Mouse (Mus musculus) MEL (cell line): ENCODE results near the gene Bicral. TPM values are rescaled to one million over a fixed set of nuclear protein-coding genes. Genes with fewer than 3 reads are reported as not detected.

Source experiments
- DNase-seq: peaks from one replicate; pipeline ENCODE4 v3.0.0; 2011; ENCODE audit warnings: low read depth, low spot score
- H3K27ac ChIP-seq: 2 replicates; pipeline ENCODE4 v1.5.1; 2012; ENCODE audit warnings: low read depth, mild to moderate bottlenecking, control low read depth, low read length, moderate library complexity; ENCODE audit not compliant: control insufficient read depth
- H3K27me3 ChIP-seq, 2 experiments: fragments of 150-350 bp in 1 of 2; sonication (generic) in 1 of 2; 2 replicates each; pipeline ENCODE4 v1.6.1; 2012; ENCODE audit warnings: low read length in 2 of 2, mild to moderate bottlenecking in 2 of 2, improper control_type of control experiment in 1 of 2, moderate library complexity in 1 of 2; ENCODE audit not compliant: insufficient read depth in 2 of 2, control insufficient read depth in 1 of 2
- H3K36me3 ChIP-seq, 2 experiments: 2 replicates each; pipeline ENCODE4 v1.6.1; 2012 to 2014; ENCODE audit warnings: low read length in 2 of 2, improper control_type of control experiment in 1 of 2, inconsistent platforms in 1 of 2, mild to moderate bottlenecking in 1 of 2; ENCODE audit not compliant: insufficient read depth in 2 of 2, control insufficient read depth in 1 of 2
- H3K4me1 ChIP-seq, 2 experiments: fragments of 150-350 bp in 1 of 2; sonication (generic) in 1 of 2; 2 replicates each; pipeline ENCODE4 v1.6.1; 2012; ENCODE audit warnings: low read length in 2 of 2, improper control_type of control experiment in 1 of 2, mild to moderate bottlenecking in 1 of 2; ENCODE audit not compliant: insufficient read depth in 2 of 2, control insufficient read depth in 1 of 2
- H3K4me3 ChIP-seq, 2 experiments: fragments of 150-350 bp in 1 of 2; sonication (generic) in 1 of 2; 2 replicates each; pipeline ENCODE4 v1.5.1; 2012; ENCODE audit warnings: low read depth in 2 of 2, low read length in 2 of 2, mild to moderate bottlenecking in 2 of 2, moderate library complexity in 2 of 2, control low read depth in 1 of 2, improper control_type of control experiment in 1 of 2; ENCODE audit not compliant: control insufficient read depth in 1 of 2, insufficient read depth in 1 of 2
- H3K79me2 ChIP-seq: 2 replicates; pipeline ENCODE4 v1.6.1; 2012; ENCODE audit warnings: mild to moderate bottlenecking, low read length, moderate library complexity; ENCODE audit not compliant: control insufficient read depth, poor library complexity, insufficient read depth
- H3K9ac ChIP-seq: 2 replicates; pipeline ENCODE4 v1.6.1; 2012; ENCODE audit warnings: low read depth, mild to moderate bottlenecking, control low read depth, low read length, moderate library complexity; ENCODE audit not compliant: control insufficient read depth, poor library complexity, severe bottlenecking
- H3K9me3 ChIP-seq: fragments of 150-350 bp; sonication (generic); replicated peaks from 2 replicates; pipeline ENCODE4 v1.6.1; 2012; ENCODE audit warnings: mild to moderate bottlenecking, low read length, improper control_type of control experiment, moderate library complexity; ENCODE audit not compliant: insufficient read depth
- BHLHE40 ChIP-seq: IDR thresholded peaks from 2 replicates; pipeline ENCODE4 v1.6.1; 2012; ENCODE audit warnings: low read depth, mild to moderate bottlenecking, inconsistent platforms, low read length, improper control_type of control experiment, borderline replicate concordance
- CHD2 ChIP-seq: IDR thresholded peaks from 2 replicates; pipeline ENCODE4 v1.6.1; 2011; ENCODE audit warnings: low read length, improper control_type of control experiment
- CTCF ChIP-seq, 3 experiments: IDR thresholded peaks in 2 of 3; conservative IDR thresholded peaks in 1 of 3; 2 replicates each; pipeline ENCODE4 v1.5.1; 2011 to 2012; ENCODE audit warnings: low read length in 3 of 3, low read depth in 2 of 3, mild to moderate bottlenecking in 2 of 3, improper control_type of control experiment in 1 of 3, inconsistent platforms in 1 of 3, mixed read lengths in 1 of 3, moderate library complexity in 1 of 3; ENCODE audit not compliant: control insufficient read depth in 1 of 3, insufficient read depth in 1 of 3, poor library complexity in 1 of 3, severe bottlenecking in 1 of 3
- E2F4 ChIP-seq: IDR thresholded peaks from 2 replicates; pipeline ENCODE4 v1.6.1; 2011; ENCODE audit warnings: low read depth, low read length, improper control_type of control experiment, borderline replicate concordance
- EP300 ChIP-seq, 2 experiments: IDR thresholded peaks; 2 replicates each; pipeline ENCODE4 v1.6.1; 2011; ENCODE audit warnings: improper control_type of control experiment in 2 of 2, low read length in 2 of 2, low read depth in 1 of 2, mild to moderate bottlenecking in 1 of 2
- GABPA ChIP-seq: IDR thresholded peaks from 2 replicates; pipeline ENCODE4 v1.6.1; 2012; ENCODE audit warnings: low read depth, mild to moderate bottlenecking, inconsistent platforms, low read length, improper control_type of control experiment, moderate library complexity
- MAX ChIP-seq: IDR thresholded peaks from 2 replicates; pipeline ENCODE4 v1.6.1; 2011; ENCODE audit warnings: low read length, improper control_type of control experiment
- MEF2A ChIP-seq: IDR thresholded peaks from 2 replicates; pipeline ENCODE4 v1.6.1; 2014; ENCODE audit warnings: low read depth, mild to moderate bottlenecking, inconsistent platforms, low read length, improper control_type of control experiment; ENCODE audit not compliant: poor library complexity, insufficient replicate concordance, severe bottlenecking; ENCODE audit errors: extremely low read depth
- MXI1 ChIP-seq: IDR thresholded peaks from 2 replicates; pipeline ENCODE4 v1.6.1; 2011; ENCODE audit warnings: mild to moderate bottlenecking, low read depth, low read length, improper control_type of control experiment
- MYB ChIP-seq: IDR thresholded peaks from 2 replicates; pipeline ENCODE4 v1.6.1; 2011; ENCODE audit warnings: mild to moderate bottlenecking, low read depth, low read length, improper control_type of control experiment
- MYC ChIP-seq: IDR thresholded peaks from 2 replicates; pipeline ENCODE4 v1.6.1; 2011; ENCODE audit warnings: low read depth, mild to moderate bottlenecking, low read length, improper control_type of control experiment, moderate library complexity
- NELFE ChIP-seq: IDR thresholded peaks from 2 replicates; pipeline ENCODE4 v1.6.1; 2011; ENCODE audit warnings: low read depth, low read length, improper control_type of control experiment
- POLR2AphosphoS2 ChIP-seq: IDR thresholded peaks from 2 replicates; pipeline ENCODE4 v1.6.1; 2011; ENCODE audit warnings: low read length, improper control_type of control experiment
- RAD21 ChIP-seq: IDR thresholded peaks from 2 replicates; pipeline ENCODE4 v1.6.1; 2011; ENCODE audit warnings: mild to moderate bottlenecking, low read depth, low read length, improper control_type of control experiment
- RCOR1 ChIP-seq: IDR thresholded peaks from 2 replicates; pipeline ENCODE4 v1.6.1; 2012; ENCODE audit warnings: low read depth, mild to moderate bottlenecking, inconsistent platforms, low read length, improper control_type of control experiment
- SIN3A ChIP-seq: IDR thresholded peaks from 2 replicates; pipeline ENCODE4 v1.6.1; 2012; ENCODE audit warnings: low read length, improper control_type of control experiment, inconsistent platforms
- SMC3 ChIP-seq: IDR thresholded peaks from 2 replicates; pipeline ENCODE4 v1.6.1; 2011; ENCODE audit warnings: low read depth, low read length, improper control_type of control experiment
- TAL1 ChIP-seq: IDR thresholded peaks from 2 replicates; pipeline ENCODE4 v1.6.1; 2012; ENCODE audit warnings: mild to moderate bottlenecking, inconsistent platforms, low read length, moderate library complexity, mixed read lengths
- TBP ChIP-seq: IDR thresholded peaks from 2 replicates; pipeline ENCODE4 v1.8.0; 2011; ENCODE audit warnings: low read depth, low read length, improper control_type of control experiment
- UBTF ChIP-seq: IDR thresholded peaks from 2 replicates; pipeline ENCODE4 v1.6.1; 2012; ENCODE audit warnings: low read depth, mild to moderate bottlenecking, inconsistent platforms, low read length, improper control_type of control experiment, moderate library complexity, borderline replicate concordance; ENCODE audit not compliant: insufficient read depth
- USF1 ChIP-seq: IDR thresholded peaks from 2 replicates; pipeline ENCODE4 v1.6.1; 2014; ENCODE audit warnings: low read depth, mild to moderate bottlenecking, inconsistent platforms, low read length, improper control_type of control experiment, moderate library complexity
- ZC3H11A ChIP-seq: IDR thresholded peaks from 2 replicates; pipeline ENCODE4 v1.6.1; 2012; ENCODE audit warnings: low read depth, mild to moderate bottlenecking, inconsistent platforms, low read length, improper control_type of control experiment
- ZMIZ1 ChIP-seq: IDR thresholded peaks from 2 replicates; pipeline ENCODE4 v1.6.1; 2012; ENCODE audit warnings: low read depth, mild to moderate bottlenecking, inconsistent platforms, low read length, improper control_type of control experiment, moderate library complexity
- ZNF384 ChIP-seq: IDR thresholded peaks from 2 replicates; pipeline ENCODE4 v1.6.1; 2012; ENCODE audit warnings: low read depth, mild to moderate bottlenecking, inconsistent platforms, low read length, improper control_type of control experiment
- polyA plus RNA-seq, 2 experiments: library from polyadenylated mRNA; stranded (reverse) in 1 of 2; unstranded in 1 of 2; fragments of >175 nt in 1 of 2; fragments of >200 nt in 1 of 2; gene quantifications; 2 replicates each; pipeline versions ENCODE4 v1.2.1 to v1.2.4; 2012; ENCODE audit warnings: low replicate concordance in 2 of 2, low read depth in 1 of 2; ENCODE audit not compliant: insufficient read length in 2 of 2, insufficient read depth in 1 of 2, missing spikeins in 1 of 2
- total RNA-seq: library from RNA; depleted of rRNA; stranded (reverse); fragments of 300-350 nt; gene quantifications from 2 replicates; pipeline ENCODE4 v1.2.3, GENCODE M21; 2012

The Bicral gene
- total and polyA plus RNA-seq, 3 experiments = 3.7 to 6.9 TPM; not detected in 1

DNA sequence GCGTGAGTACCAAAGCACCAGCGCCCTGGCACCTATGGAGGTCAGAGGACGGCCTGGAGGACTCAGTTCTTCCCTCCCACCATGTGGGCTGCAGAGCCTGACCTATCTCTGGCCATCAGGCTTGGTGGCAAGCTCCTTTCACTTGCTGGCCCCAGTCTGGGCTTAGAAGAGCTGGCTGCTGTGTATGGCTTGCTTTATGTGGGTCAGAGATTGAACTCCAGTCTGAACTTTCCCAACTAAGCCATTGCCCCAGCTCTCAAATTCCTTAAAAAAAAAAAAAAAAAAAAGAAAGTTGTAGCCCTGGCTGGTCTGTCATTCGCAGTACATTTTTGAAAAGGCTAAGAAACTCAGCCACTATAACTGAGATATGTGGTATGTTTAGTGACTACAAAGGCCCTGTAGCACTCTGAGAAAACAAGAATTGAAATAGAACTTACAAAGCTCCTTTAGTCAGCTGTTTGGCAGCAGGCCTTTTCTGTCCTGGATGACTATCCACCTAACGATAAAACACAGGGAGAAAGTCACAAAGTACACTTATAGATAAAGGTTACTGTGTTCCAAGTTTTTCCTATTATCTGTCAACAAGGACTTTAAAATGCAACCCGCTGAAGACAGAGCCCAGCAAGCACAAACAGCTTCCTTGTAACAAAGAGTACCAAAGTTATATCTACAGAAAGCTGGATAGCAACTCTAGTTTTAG, 49.0 kb downstream of the Bicral start:
- no peak for DNase-seq
- Histone ChIP-seq H3K4me1 (no peaks in the 10 kb centered on the region), H3K27me3 (no peaks in the 10 kb centered on the region), H3K4me3 (no peak overlapping the region), H3K9me3 (no peaks in the 10 kb centered on the region), H3K79me2 (no peaks in the 10 kb centered on the region), H3K9ac (no peak overlapping the region), H3K36me3 (no peaks in the 10 kb centered on the region; a peak in 1 of 4 replicates)
- TF ChIP-seq NELFE (no peak), RCOR1 (no peak), MYC (no peak), ZNF384 (no peak), USF1 (no peak)
- TF ChIP-seq, all 39 proteins: peak for 0
- H3K27ac ChIP-seq = no peak overlapping the region

DNA sequence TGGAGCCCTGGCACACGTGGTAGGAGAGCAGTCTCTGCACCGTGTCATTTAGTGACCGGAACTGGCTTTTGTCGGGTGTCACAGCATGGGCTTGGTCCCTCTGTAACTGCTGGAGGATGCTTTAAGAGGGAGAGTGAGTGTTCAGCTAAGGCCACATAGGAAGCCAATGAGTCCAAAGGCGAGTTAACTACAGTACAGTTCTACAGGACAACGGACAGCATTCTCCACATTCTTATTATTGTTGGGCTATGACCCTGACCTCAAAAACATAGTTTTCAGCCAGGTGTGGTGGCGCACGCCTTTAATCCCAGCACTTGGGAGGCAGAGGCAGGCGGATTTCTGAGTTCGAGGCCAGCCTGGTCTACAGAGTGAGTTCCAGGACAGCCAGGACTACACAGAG, 49.9 kb downstream of the Bicral start:
- H3K9me3 ChIP-seq = no peaks in the 10 kb centered on the region
- no peaks in the 10 kb centered on the region for H3K79me2 ChIP-seq
- H3K4me1 ChIP-seq = no peaks in the 10 kb centered on the region
- no peak for DNase-seq
- no peaks in the 10 kb centered on the region for H3K27me3 ChIP-seq
- H3K4me3 ChIP-seq = no peak overlapping the region
- no peak for TF ChIP-seq MEF2A
- TF ChIP-seq MAX = no peak
- no peak for TF ChIP-seq CHD2
- TF ChIP-seq UBTF = no peak
- no peak for TF ChIP-seq CTCF (IDR thresholded peaks at IDR 0.05 in 2 of 3, conservative IDR thresholded peaks at IDR 0.05 in 1 of 3; ENCODE audit: control insufficient read depth in 1 of 3, insufficient read depth in 1 of 3, low read depth in 2 of 3, low read length in 3 of 3, poor library complexity in 1 of 3, severe bottlenecking in 1 of 3)
- TF ChIP-seq POLR2AphosphoS2 = no peak
- TF ChIP-seq TAL1 = no peak
- no peak for TF ChIP-seq MYB
- no peak for TF ChIP-seq EP300 (IDR thresholded peaks at IDR 0.05; ENCODE audit: low read depth in 1 of 2, low read length in 2 of 2)
- TF ChIP-seq E2F4 = no peak
- TF ChIP-seq BHLHE40 = no peak
- TF ChIP-seq RAD21 = no peak
- no peak for TF ChIP-seq GABPA
- no peak for TF ChIP-seq ZC3H11A
- no peak for TF ChIP-seq TBP
- TF ChIP-seq NELFE = no peak
- no peak for TF ChIP-seq ZMIZ1
- TF ChIP-seq MXI1 = no peak
- TF ChIP-seq SIN3A = no peak
- no peak for TF ChIP-seq SMC3
- H3K27ac ChIP-seq = no peak overlapping the region
- no peaks in the 10 kb centered on the region; a peak in 1 of 4 replicates for H3K36me3 ChIP-seq
- no peak overlapping the region for H3K9ac ChIP-seq
